Mouse (Mus musculus) MEL (cell line): Measurements from ENCODE around the gene G6pc3. TPM values are rescaled to one million over a fixed set of nuclear protein-coding genes. Genes with fewer than 3 reads are reported as not detected.
A peak's percentile ranks its signal among the peaks of the same experiment; 100 is the strongest.

Experiments used
- DNase-seq: peaks from one replicate; pipeline ENCODE4 v3.0.0; 2011; ENCODE audit warnings: low read depth, low spot score
- H3K27ac ChIP-seq: 2 replicates; pipeline ENCODE4 v1.5.1; 2012; ENCODE audit warnings: low read depth, mild to moderate bottlenecking, control low read depth, low read length, moderate library complexity; ENCODE audit not compliant: control insufficient read depth
- H3K27me3 ChIP-seq, 2 experiments: fragments of 150-350 bp in 1 of 2; sonication (generic) in 1 of 2; 2 replicates each; pipeline ENCODE4 v1.6.1; 2012; ENCODE audit warnings: low read length in 2 of 2, mild to moderate bottlenecking in 2 of 2, improper control_type of control experiment in 1 of 2, moderate library complexity in 1 of 2; ENCODE audit not compliant: insufficient read depth in 2 of 2, control insufficient read depth in 1 of 2
- H3K36me3 ChIP-seq, 2 experiments: 2 replicates each; pipeline ENCODE4 v1.6.1; 2012 to 2014; ENCODE audit warnings: low read length in 2 of 2, improper control_type of control experiment in 1 of 2, inconsistent platforms in 1 of 2, mild to moderate bottlenecking in 1 of 2; ENCODE audit not compliant: insufficient read depth in 2 of 2, control insufficient read depth in 1 of 2
- H3K4me1 ChIP-seq, 2 experiments: fragments of 150-350 bp in 1 of 2; sonication (generic) in 1 of 2; 2 replicates each; pipeline ENCODE4 v1.6.1; 2012; ENCODE audit warnings: low read length in 2 of 2, improper control_type of control experiment in 1 of 2, mild to moderate bottlenecking in 1 of 2; ENCODE audit not compliant: insufficient read depth in 2 of 2, control insufficient read depth in 1 of 2
- H3K4me3 ChIP-seq, 2 experiments: fragments of 150-350 bp in 1 of 2; sonication (generic) in 1 of 2; 2 replicates each; pipeline ENCODE4 v1.5.1; 2012; ENCODE audit warnings: low read depth in 2 of 2, low read length in 2 of 2, mild to moderate bottlenecking in 2 of 2, moderate library complexity in 2 of 2, control low read depth in 1 of 2, improper control_type of control experiment in 1 of 2; ENCODE audit not compliant: control insufficient read depth in 1 of 2, insufficient read depth in 1 of 2
- H3K79me2 ChIP-seq: 2 replicates; pipeline ENCODE4 v1.6.1; 2012; ENCODE audit warnings: mild to moderate bottlenecking, low read length, moderate library complexity; ENCODE audit not compliant: control insufficient read depth, poor library complexity, insufficient read depth
- H3K9ac ChIP-seq: 2 replicates; pipeline ENCODE4 v1.6.1; 2012; ENCODE audit warnings: low read depth, mild to moderate bottlenecking, control low read depth, low read length, moderate library complexity; ENCODE audit not compliant: control insufficient read depth, poor library complexity, severe bottlenecking
- H3K9me3 ChIP-seq: fragments of 150-350 bp; sonication (generic); replicated peaks from 2 replicates; pipeline ENCODE4 v1.6.1; 2012; ENCODE audit warnings: mild to moderate bottlenecking, low read length, improper control_type of control experiment, moderate library complexity; ENCODE audit not compliant: insufficient read depth
- CHD2 ChIP-seq: IDR thresholded peaks from 2 replicates; pipeline ENCODE4 v1.6.1; 2011; ENCODE audit warnings: low read length, improper control_type of control experiment
- CTCF ChIP-seq, 3 experiments: IDR thresholded peaks in 2 of 3; conservative IDR thresholded peaks in 1 of 3; 2 replicates each; pipeline ENCODE4 v1.5.1; 2011 to 2012; ENCODE audit warnings: low read length in 3 of 3, low read depth in 2 of 3, mild to moderate bottlenecking in 2 of 3, improper control_type of control experiment in 1 of 3, inconsistent platforms in 1 of 3, mixed read lengths in 1 of 3, moderate library complexity in 1 of 3; ENCODE audit not compliant: control insufficient read depth in 1 of 3, insufficient read depth in 1 of 3, poor library complexity in 1 of 3, severe bottlenecking in 1 of 3
- EP300 ChIP-seq, 2 experiments: IDR thresholded peaks; 2 replicates each; pipeline ENCODE4 v1.6.1; 2011; ENCODE audit warnings: improper control_type of control experiment in 2 of 2, low read length in 2 of 2, low read depth in 1 of 2, mild to moderate bottlenecking in 1 of 2
- JUND ChIP-seq: IDR thresholded peaks from 2 replicates; pipeline ENCODE4 v1.6.1; 2011; ENCODE audit warnings: low read depth, mild to moderate bottlenecking, improper control_type of control experiment, low read length
- MAFK ChIP-seq: IDR thresholded peaks from 2 replicates; pipeline ENCODE4 v1.6.1; 2011; ENCODE audit warnings: low read depth, mild to moderate bottlenecking, low read length, improper control_type of control experiment, borderline replicate concordance
- MYB ChIP-seq: IDR thresholded peaks from 2 replicates; pipeline ENCODE4 v1.6.1; 2011; ENCODE audit warnings: mild to moderate bottlenecking, low read depth, low read length, improper control_type of control experiment
- MYC ChIP-seq: IDR thresholded peaks from 2 replicates; pipeline ENCODE4 v1.6.1; 2011; ENCODE audit warnings: low read depth, mild to moderate bottlenecking, low read length, improper control_type of control experiment, moderate library complexity
- RAD21 ChIP-seq: IDR thresholded peaks from 2 replicates; pipeline ENCODE4 v1.6.1; 2011; ENCODE audit warnings: mild to moderate bottlenecking, low read depth, low read length, improper control_type of control experiment
- SIN3A ChIP-seq: IDR thresholded peaks from 2 replicates; pipeline ENCODE4 v1.6.1; 2012; ENCODE audit warnings: low read length, improper control_type of control experiment, inconsistent platforms
- SMC3 ChIP-seq: IDR thresholded peaks from 2 replicates; pipeline ENCODE4 v1.6.1; 2011; ENCODE audit warnings: low read depth, low read length, improper control_type of control experiment
- TCF12 ChIP-seq: IDR thresholded peaks from 2 replicates; pipeline ENCODE4 v1.6.1; 2014; ENCODE audit warnings: low read depth, mild to moderate bottlenecking, inconsistent platforms, low read length, improper control_type of control experiment, moderate library complexity
- ZMIZ1 ChIP-seq: IDR thresholded peaks from 2 replicates; pipeline ENCODE4 v1.6.1; 2012; ENCODE audit warnings: low read depth, mild to moderate bottlenecking, inconsistent platforms, low read length, improper control_type of control experiment, moderate library complexity
- ZNF384 ChIP-seq: IDR thresholded peaks from 2 replicates; pipeline ENCODE4 v1.6.1; 2012; ENCODE audit warnings: low read depth, mild to moderate bottlenecking, inconsistent platforms, low read length, improper control_type of control experiment
- polyA plus RNA-seq, 2 experiments: library from polyadenylated mRNA; stranded (reverse) in 1 of 2; unstranded in 1 of 2; fragments of >175 nt in 1 of 2; fragments of >200 nt in 1 of 2; gene quantifications; 2 replicates each; pipeline versions ENCODE4 v1.2.1 to v1.2.4; 2012; ENCODE audit warnings: low replicate concordance in 2 of 2, low read depth in 1 of 2; ENCODE audit not compliant: insufficient read length in 2 of 2, insufficient read depth in 1 of 2, missing spikeins in 1 of 2
- total RNA-seq: library from RNA; depleted of rRNA; stranded (reverse); fragments of 300-350 nt; gene quantifications from 2 replicates; pipeline ENCODE4 v1.2.3, GENCODE M21; 2012

The G6pc3 gene
- total and polyA plus RNA-seq, 3 experiments: 48.9 to 104 TPM; not detected in 1

DNA sequence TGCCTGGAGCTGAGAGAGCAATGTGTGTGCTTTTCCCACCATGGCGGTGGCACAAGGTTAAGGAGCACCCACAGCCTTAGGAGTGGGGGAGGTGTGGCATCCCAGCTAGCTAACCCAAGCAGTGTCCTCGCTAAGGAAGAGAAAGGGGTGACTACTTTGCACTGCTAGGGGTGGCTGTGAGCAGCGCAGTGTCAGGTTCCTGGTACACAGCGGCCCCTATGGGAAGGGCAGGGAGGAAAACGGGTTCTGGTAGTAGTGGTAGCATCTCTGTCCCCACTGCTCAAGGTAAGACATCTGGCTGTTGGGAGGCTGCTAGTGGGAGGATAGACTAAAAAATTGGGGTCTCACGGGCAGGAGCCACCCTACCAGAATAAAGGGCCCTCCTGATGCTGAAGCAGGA, 8.8 kb downstream of the G6pc3 start:
- no peak for TF ChIP-seq MAFK
- TF ChIP-seq TCF12: no peak
- no peak for TF ChIP-seq ZMIZ1
- no peak for TF ChIP-seq JUND
- peak in 1 of 3 experiments; percentile 16; a peak in 2 of 6 replicates for TF ChIP-seq CTCF (IDR thresholded peaks at IDR 0.05 in 2 of 3, conservative IDR thresholded peaks at IDR 0.05 in 1 of 3; ENCODE audit: control insufficient read depth in 1 of 3, insufficient read depth in 1 of 3, low read depth in 2 of 3, low read length in 3 of 3, poor library complexity in 1 of 3, severe bottlenecking in 1 of 3)
- no peak for TF ChIP-seq SIN3A
- TF ChIP-seq, all 39 proteins: peak for 1
- Histone ChIP-seq H3K27ac (no peak overlapping the region), H3K4me1 (peaks cover 6 to 21% of the 10 kb centered on the region in 2 experiments), H3K79me2 (no peaks in the 10 kb centered on the region), H3K36me3 (peaks cover 0 to 15% of the 10 kb centered on the region in 2 experiments; a peak in 2 of 4 replicates), H3K4me3 (no peak overlapping the region), H3K27me3 (no peaks in the 10 kb centered on the region), H3K9ac (no peak overlapping the region), H3K9me3 (no peaks in the 10 kb centered on the region)
- DNase-seq: no peak

DNA sequence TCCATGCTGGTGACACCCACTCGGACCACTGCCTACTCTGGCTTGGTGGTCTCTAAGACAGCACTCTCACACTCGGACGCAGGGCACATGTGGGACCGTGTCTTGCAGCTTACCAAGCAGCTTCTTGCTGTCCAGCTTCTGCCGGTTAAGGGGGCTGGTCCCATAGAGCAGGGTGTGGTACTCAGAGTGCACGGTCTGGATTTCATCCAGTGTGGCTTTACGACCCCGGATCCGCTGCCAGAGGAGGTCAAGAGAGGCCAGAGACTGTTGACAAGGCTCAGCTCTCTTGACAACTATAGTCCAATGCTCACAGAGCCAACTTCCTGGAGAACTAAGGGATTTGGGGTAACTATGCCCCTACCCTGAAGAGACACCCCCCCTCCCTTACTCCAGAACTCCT, 10.4 kb downstream of the G6pc3 start:
- H3K79me2 ChIP-seq: no peaks in the 10 kb centered on the region
- no peak overlapping the region for H3K4me3 ChIP-seq
- H3K9me3 ChIP-seq: no peaks in the 10 kb centered on the region
- H3K9ac ChIP-seq: no peak overlapping the region
- DNase-seq: no peak
- H3K4me1 ChIP-seq: peaks cover 6 to 16% of the 10 kb centered on the region in 2 experiments
- H3K27ac ChIP-seq: no peak overlapping the region
- no peak for TF ChIP-seq ZMIZ1
- no peak for TF ChIP-seq MYC
- no peak for TF ChIP-seq ZNF384
- no peak for TF ChIP-seq EP300 (IDR thresholded peaks at IDR 0.05; ENCODE audit: low read depth in 1 of 2, low read length in 2 of 2)
- no peak for TF ChIP-seq MYB
- TF ChIP-seq, all 39 proteins: peak for 0
- peaks cover 0 to 13% of the 10 kb centered on the region in 2 experiments; a peak in 2 of 4 replicates for H3K36me3 ChIP-seq
- no peaks in the 10 kb centered on the region for H3K27me3 ChIP-seq

DNA sequence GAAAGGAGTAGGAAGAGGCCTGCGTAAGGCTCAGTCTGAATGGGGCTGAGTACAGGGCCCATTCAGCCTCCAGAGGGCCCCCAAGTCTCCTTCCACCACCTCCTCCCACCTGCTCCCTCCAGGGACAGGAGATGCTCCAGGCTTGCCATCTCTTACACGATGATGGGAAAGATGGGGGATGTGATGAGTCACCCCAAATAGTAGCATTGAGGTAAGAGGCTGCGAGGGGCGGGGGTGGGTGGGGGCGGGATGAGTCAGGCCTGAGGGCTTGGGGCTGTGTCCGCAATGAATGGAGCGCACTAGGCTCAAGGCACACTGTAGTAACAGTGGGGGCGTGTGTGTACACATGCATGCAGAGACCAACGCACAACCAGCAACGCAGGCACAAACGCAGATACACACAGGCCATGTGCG, 12.0 kb downstream of the G6pc3 start:
- H3K27me3 ChIP-seq: no peaks in the 10 kb centered on the region
- H3K36me3 ChIP-seq: peaks cover 0 to 3% of the 10 kb centered on the region in 2 experiments; a peak in 2 of 4 replicates
- no peak overlapping the region for H3K9ac ChIP-seq
- H3K27ac ChIP-seq: no peak overlapping the region
- H3K4me3 ChIP-seq: no peak overlapping the region
- DNase-seq: no peak
- H3K79me2 ChIP-seq: no peaks in the 10 kb centered on the region
- TF ChIP-seq RAD21: peak; percentile 4
- TF ChIP-seq CTCF (IDR thresholded peaks at IDR 0.05 in 2 of 3, conservative IDR thresholded peaks at IDR 0.05 in 1 of 3; ENCODE audit: control insufficient read depth in 1 of 3, insufficient read depth in 1 of 3, low read depth in 2 of 3, low read length in 3 of 3, poor library complexity in 1 of 3, severe bottlenecking in 1 of 3): peak in 2 of 3 experiments; percentile 30 to 35; a peak in 4 of 6 replicates
- peak; percentile 31 for TF ChIP-seq SMC3
- TF ChIP-seq CHD2: no peak
- no peak for TF ChIP-seq SIN3A
- H3K4me1 ChIP-seq: peaks cover 1 to 5% of the 10 kb centered on the region in 2 experiments
- H3K9me3 ChIP-seq: no peaks in the 10 kb centered on the region
